Mouse (Mus musculus) CD4-positive, CD25-positive, alpha-beta regulatory T cell, adult 9 weeks (primary cell): ENCODE results near the gene Arf4. TPM values are rescaled to one million over a fixed set of nuclear protein-coding genes. Genes with fewer than 3 reads are reported as not detected.

Experiments used
- polyA plus RNA-seq: library from polyadenylated mRNA; unstranded; fragments of 100-300 nt; shearing (Covaris generic); gene quantifications from one replicate; pipeline ENCODE4 v1.2.1, GENCODE M21; 2017

Gene Arf4
- 224 TPM for polyA plus RNA-seq

DNA sequence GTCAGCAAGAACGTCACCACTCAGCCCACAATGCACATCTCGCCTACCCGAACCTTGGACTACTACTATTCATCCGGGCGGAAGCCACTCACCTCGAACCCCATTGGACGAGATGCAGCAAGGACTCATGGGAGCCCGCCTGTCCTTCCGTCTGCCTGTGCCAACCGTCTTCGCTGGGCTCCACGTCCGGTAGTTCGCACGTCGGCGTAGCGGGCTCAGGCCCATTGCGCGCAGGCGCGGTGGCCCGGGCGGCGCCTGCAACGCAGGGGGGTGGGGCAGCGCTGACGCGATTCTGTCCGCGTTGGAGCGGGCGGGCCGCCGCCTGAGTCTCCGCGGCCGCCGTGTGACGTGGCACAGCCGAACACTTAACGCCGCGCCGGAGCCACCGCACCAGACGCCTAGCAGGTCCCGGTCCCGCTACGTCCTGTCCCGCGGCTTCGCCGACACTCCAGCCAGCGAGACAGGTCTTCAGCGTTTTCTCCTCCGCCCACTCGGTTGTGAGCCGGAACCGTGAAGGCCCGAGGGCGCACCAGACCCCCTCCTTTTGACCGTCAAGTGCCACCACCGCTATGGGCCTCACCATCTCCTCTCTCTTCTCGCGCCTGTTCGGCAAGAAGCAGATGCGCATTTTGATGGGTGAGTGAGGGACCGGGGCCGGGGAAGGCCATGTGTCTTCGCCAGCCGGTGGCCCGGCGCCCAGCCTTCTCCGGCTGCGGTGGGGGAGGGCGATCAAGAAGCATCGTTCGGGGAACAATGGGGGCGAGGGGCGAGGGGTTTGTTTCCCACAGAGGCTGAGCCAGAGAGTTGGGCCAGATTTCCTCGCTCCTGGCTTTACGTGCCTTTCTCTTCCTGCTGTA, at the start of gene Arf4:
Gene Arf4, plus strand, starts transcription at position 224 of the 857 bp plus-strand sequence.

DNA sequence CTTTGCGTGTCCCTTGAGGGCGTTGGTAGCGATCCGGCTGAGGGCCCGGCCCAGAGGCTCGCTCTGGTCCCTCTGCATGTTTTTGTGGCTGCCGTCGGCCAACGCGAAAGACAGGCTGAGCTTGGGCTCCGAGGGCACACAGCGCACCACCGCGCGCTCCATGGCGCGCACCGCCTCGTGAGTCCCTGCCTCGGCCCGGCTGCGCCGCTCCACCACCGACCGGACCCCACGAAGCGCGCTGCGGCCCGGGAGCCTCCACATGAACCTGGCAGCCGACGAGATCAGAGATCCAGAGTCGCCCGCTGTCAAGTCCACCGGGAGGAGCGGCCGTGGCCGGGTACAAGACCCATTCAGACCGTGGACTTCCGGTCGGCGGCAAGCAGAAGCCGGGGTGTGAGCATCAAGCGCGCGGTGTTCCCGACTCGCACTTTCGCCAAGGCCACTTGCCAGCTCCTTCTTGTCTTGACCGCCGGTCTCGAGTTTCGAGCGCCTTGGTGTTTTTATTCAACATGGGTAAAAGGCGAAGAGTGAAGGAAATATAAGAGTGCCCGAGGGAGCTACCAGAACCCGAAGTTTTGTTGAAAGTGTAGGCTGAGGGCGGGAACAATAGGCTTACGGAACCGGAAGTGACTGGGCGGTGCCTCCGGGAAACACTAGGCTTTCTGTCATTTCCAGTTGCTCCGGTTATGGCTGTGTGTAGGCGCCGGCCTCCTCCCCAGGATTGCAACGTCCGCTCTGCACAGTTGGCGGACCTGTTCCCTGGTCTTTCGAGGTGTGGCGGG, 31.6 kb downstream of the Arf4 start, which contains the start of gene Pde12:
Gene Pde12, minus strand, starts transcription at position 592 of the 782 bp plus-strand sequence.

DNA sequence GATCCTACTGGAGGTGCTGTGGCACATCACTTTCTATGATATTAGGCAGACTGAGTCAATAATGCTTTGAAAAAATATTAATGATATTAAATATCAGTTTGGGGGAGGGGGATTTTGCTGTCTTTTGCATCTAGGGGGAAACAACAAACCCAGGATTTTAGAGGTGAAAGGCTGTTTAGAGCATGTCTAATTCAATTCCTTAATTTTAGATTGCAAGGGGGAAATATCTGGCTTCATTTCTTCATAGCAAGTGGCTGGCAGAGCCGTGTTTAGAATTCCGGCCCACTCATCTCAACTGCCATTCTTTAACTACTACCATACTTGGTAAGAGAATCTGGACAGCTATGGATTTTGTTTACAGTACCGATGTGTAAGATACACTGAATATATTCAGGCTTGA, 55.1 kb downstream of the Arf4 start, which contains the start of gene Dnah12:
Gene Dnah12, plus strand, starts transcription at position 301 of the 400 bp plus-strand sequence.

Other genes starting within 250 kb of the Arf4 start
- gene Slmap, start 103.1 kb upstream of the Arf4 start, polyA plus RNA-seq: 10.4 TPM
- gene Dennd6a, start 64.2 kb upstream of the Arf4 start, polyA plus RNA-seq: 4.9 TPM
- gene Pde12, start 31.8 kb downstream of the Arf4 start, polyA plus RNA-seq: 4.6 TPM
- gene Dnah12, start 55.2 kb downstream of the Arf4 start, polyA plus RNA-seq: 0.07 TPM